Mouse (Mus musculus) testis, adult 2 months (tissue): Measurements from ENCODE around the gene Hoxa10. TPM values are rescaled to one million over a fixed set of nuclear protein-coding genes. Genes with fewer than 3 reads are reported as not detected.

Experiments
- H3K27ac ChIP-seq: fragments of 200-500 bp; 2 replicates; pipeline ENCODE4 v1.5.1; 2012; ENCODE audit warnings: low read depth, low read length; ENCODE audit not compliant: control insufficient read depth, insufficient read depth
- H3K27me3 ChIP-seq: fragments of 200-500 bp; 2 replicates; pipeline ENCODE4 v1.6.1; 2012; ENCODE audit warnings: mild to moderate bottlenecking, low read length, moderate library complexity; ENCODE audit not compliant: control insufficient read depth, insufficient read depth
- H3K36me3 ChIP-seq: fragments of 200-500 bp; 2 replicates; pipeline ENCODE4 v1.6.1; 2012; ENCODE audit warnings: mild to moderate bottlenecking, low read length; ENCODE audit not compliant: control insufficient read depth, insufficient read depth
- H3K4me1 ChIP-seq: fragments of 200-500 bp; 2 replicates; pipeline ENCODE4 v1.6.1; 2012; ENCODE audit warnings: low read length; ENCODE audit not compliant: control insufficient read depth, insufficient read depth
- H3K4me3 ChIP-seq: fragments of 200-500 bp; 2 replicates; pipeline ENCODE4 v1.5.1; 2012; ENCODE audit warnings: low read depth, mild to moderate bottlenecking, low read length, moderate library complexity, mixed read lengths; ENCODE audit not compliant: control insufficient read depth
- CTCF ChIP-seq: fragments of 200-500 bp; IDR thresholded peaks from 2 replicates; pipeline ENCODE4 v1.5.1; 2012; ENCODE audit warnings: low read depth, mild to moderate bottlenecking, inconsistent platforms, low read length, moderate library complexity; ENCODE audit not compliant: control insufficient read depth, insufficient read depth, insufficient replicate concordance
- POLR2A ChIP-seq: fragments of 200-500 bp; IDR thresholded peaks from 2 replicates; pipeline ENCODE4 v1.6.1; 2012; ENCODE audit warnings: low read depth, mild to moderate bottlenecking, inconsistent platforms, low read length, moderate library complexity; ENCODE audit not compliant: control insufficient read depth
- polyA plus RNA-seq: library from polyadenylated mRNA; depleted of rRNA; stranded (reverse); fragments of >200 nt; gene quantifications from 2 replicates; pipeline ENCODE4 v1.2.3, GENCODE M21; 2012

The Hoxa10 gene
- polyA plus RNA-seq, 1 experiment, result 0.19 TPM

- no peak overlapping the region for H3K27ac ChIP-seq
- peaks cover 12% of the 10 kb centered on the region for H3K27me3 ChIP-seq
- no peaks in the 10 kb centered on the region for H3K36me3 ChIP-seq
- peaks cover 2% of the 10 kb centered on the region for H3K4me1 ChIP-seq
- no peak overlapping the region for H3K4me3 ChIP-seq
- TF ChIP-seq CTCF (no peak), POLR2A (no peak)
Observed at GRCm38 (mm10) chr6:52267691-52268090, 27.0 kb upstream of the Hoxa10 start.

GRCm38 (mm10) chr6:52267221-52267620 lies 26.6 kb upstream of the Hoxa10 start:
- TF ChIP-seq POLR2A, result no peak
- TF ChIP-seq CTCF, result no peak
- peaks cover 14% of the 10 kb centered on the region for H3K27me3 ChIP-seq
- H3K4me3 ChIP-seq, result no peak overlapping the region
- no peak overlapping the region for H3K27ac ChIP-seq
- no peaks in the 10 kb centered on the region for H3K36me3 ChIP-seq
- H3K4me1 ChIP-seq, result peaks cover 2% of the 10 kb centered on the region

- Histone ChIP-seq H3K4me3 (no peak overlapping the region), H3K27ac (no peak overlapping the region), H3K27me3 (peaks cover 14% of the 10 kb centered on the region), H3K36me3 (no peaks in the 10 kb centered on the region), H3K4me1 (peaks cover 2% of the 10 kb centered on the region)
- no peak for TF ChIP-seq CTCF
- TF ChIP-seq POLR2A, result no peak
Observed at GRCm38 (mm10) chr6:52266666-52266985, 26.0 kb upstream of the Hoxa10 start.

DNA sequence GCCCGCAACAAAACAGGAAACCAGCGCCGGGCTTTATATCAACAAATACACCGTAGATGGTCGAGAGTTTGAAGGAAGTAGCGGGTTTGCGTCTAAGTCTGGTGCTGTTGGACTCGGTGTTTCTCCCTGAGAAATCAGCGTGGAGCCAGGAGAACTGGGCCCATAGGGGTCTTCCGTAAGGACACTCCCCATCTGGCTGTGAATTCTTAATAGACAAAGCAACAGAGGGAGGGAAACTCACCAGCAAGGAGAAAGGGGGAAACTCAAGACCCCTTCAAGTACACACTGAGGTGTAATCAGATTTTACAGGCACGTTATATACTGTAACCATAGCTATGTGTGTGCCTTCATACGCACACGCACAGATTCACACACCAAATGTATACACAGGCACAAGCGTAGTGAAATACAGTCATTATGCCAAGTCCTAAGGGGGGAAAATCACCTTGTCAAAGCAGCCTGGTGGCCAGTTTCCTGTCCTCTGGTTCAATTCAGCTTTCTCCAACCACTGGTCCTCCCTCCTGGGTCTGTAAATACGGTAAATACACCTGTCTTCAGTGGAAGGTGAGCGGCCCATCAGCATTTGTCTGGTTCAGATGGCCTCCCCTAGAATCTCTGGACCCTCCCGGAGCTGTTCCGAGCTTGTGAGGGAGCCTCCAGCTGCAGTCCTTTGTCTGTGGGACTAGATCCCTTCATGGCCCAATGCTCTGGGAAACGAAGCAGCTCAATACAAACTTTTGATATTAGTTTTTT lies 25.4 kb upstream of the Hoxa10 start:
- H3K27ac ChIP-seq, result no peak overlapping the region
- peaks cover 5% of the 10 kb centered on the region for H3K4me1 ChIP-seq
- TF ChIP-seq CTCF (no peak), POLR2A (no peak)
- no peak overlapping the region for H3K4me3 ChIP-seq
- H3K36me3 ChIP-seq, result no peaks in the 10 kb centered on the region
- H3K27me3 ChIP-seq, result peaks cover 14% of the 10 kb centered on the region

GRCm38 (mm10) chr6:52265306-52265912 lies 24.8 kb upstream of the Hoxa10 start:
- no peak overlapping the region for H3K27ac ChIP-seq
- peaks cover 6% of the 10 kb centered on the region for H3K4me1 ChIP-seq
- TF ChIP-seq POLR2A, result no peak
- TF ChIP-seq CTCF, result no peak
- no peaks in the 10 kb centered on the region for H3K36me3 ChIP-seq
- peaks cover 16% of the 10 kb centered on the region for H3K27me3 ChIP-seq
- no peak overlapping the region for H3K4me3 ChIP-seq

GRCm38 (mm10) chr6:52264106-52264790 lies 23.6 kb upstream of the Hoxa10 start:
- H3K36me3 ChIP-seq, result no peaks in the 10 kb centered on the region
- H3K27ac ChIP-seq, result no peak overlapping the region
- no peak overlapping the region for H3K4me3 ChIP-seq
- H3K27me3 ChIP-seq, result peaks cover 19% of the 10 kb centered on the region
- TF ChIP-seq CTCF (no peak), POLR2A (no peak)
- peaks cover 9% of the 10 kb centered on the region for H3K4me1 ChIP-seq

- Histone ChIP-seq H3K4me3 (no peak overlapping the region), H3K27me3 (peaks cover 19% of the 10 kb centered on the region), H3K4me1 (peaks cover 10% of the 10 kb centered on the region), H3K36me3 (no peaks in the 10 kb centered on the region), H3K27ac (no peak overlapping the region)
- no peak for TF ChIP-seq CTCF
- TF ChIP-seq POLR2A, result no peak
Observed at GRCm38 (mm10) chr6:52263321-52263585, 22.6 kb upstream of the Hoxa10 start.
